Mouse (Mus musculus): Measurements from ENCODE around the gene Shank1. TPM values are rescaled to one million over a fixed set of nuclear protein-coding genes. Genes with fewer than 3 reads are reported as not detected.

Gene Shank1
- polyA plus RNA-seq, 1 experiment from 2014 or later = 0.02 TPM

GRCm38 (mm10) chr7:44310285-44310877, 328 bp downstream of the Shank1 start:
- Histone ChIP-seq H3K9ac (ENCODE audit: low read depth, low read length) (no peak overlapping the region), H3K36me3 (ENCODE audit: control insufficient read depth, insufficient read depth) (no peaks in the 10 kb centered on the region), H3K27me3 (ENCODE audit: control insufficient read depth, insufficient read depth, low read depth, low read length) (peaks cover 47% of the 10 kb centered on the region), H3K4me3 (ENCODE audit: low read depth, low read length) (peak overlapping the region; percentile 21), H3K9me3 (replicated peaks; ENCODE audit: control insufficient read depth, low read length) (no peaks in the 10 kb centered on the region), H3K27ac (ENCODE audit: low read length) (no peak overlapping the region), H3K4me2 (ENCODE audit: low read depth, low read length) (peak overlapping the region; percentile 41), H3K4me1 (ENCODE audit: control insufficient read depth, low read depth, low read length) (peaks cover 5% of the 10 kb centered on the region)
- 2% methylated on average over 37 of the region's 40 CpGs for WGBS (ENCODE audit: insufficient replicate concordance)
- no peak for ATAC-seq (ENCODE audit: low read depth)

DNA sequence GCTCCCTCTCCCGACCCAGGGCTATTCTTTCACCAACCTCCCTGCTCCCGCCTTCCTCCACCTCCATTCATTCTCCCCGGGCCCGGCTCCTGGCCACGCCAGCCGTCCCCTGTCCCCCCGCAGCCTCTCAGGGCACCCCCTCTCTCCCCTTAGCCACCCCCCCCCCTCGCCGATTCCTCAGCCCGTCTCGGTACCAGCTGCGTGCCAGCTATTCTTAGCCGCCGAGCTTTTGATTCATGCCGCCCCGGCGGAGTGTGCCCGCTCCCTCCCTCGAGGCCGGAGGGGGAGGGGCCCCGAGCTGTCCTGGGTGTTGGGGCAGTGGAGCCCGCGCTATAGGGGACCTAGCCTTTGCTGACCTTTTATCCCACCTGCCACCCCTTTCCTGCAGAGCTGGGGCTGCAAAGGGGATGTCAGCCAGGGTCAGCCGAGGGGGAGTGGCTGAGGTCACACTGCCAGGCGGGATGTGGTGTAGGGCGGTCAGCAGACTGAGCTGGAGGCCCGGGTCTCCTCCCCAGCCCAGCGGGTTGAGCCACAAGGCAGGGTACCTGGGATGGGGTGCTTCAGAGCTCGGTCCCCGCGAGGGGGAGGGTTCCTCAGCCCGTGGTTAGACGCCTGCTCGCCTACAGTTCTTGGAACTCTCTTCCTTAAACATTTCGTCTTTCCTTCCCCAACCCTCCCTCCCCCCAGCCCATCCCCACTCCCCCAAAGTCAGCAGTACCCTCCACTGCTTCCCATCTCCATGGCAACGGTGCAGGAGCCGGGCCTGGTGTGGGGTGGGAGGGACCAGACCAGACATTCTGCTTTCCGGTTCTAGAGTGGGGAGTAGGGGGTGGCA, 1.0 kb downstream of the Shank1 start:
- no peak overlapping the region for H3K9ac ChIP-seq (ENCODE audit: low read depth, low read length)
- no peak for ATAC-seq (ENCODE audit: low read depth)
- H3K27me3 ChIP-seq (ENCODE audit: control insufficient read depth, insufficient read depth, low read depth, low read length) = peaks cover 47% of the 10 kb centered on the region

GRCm38 (mm10) chr7:44311713-44312304, 1.8 kb downstream of the Shank1 start:
- Histone ChIP-seq H3K4me3 (ENCODE audit: low read depth, low read length) (no peak overlapping the region), H3K4me1 (ENCODE audit: control insufficient read depth, low read depth, low read length) (no peaks in the 10 kb centered on the region; the same call in none of the 2 replicates), H3K9ac (ENCODE audit: low read depth, low read length) (no peak overlapping the region), H3K27me3 (ENCODE audit: control insufficient read depth, insufficient read depth, low read depth, low read length) (peaks cover 47% of the 10 kb centered on the region), H3K27ac (ENCODE audit: low read length) (no peak overlapping the region), H3K36me3 (ENCODE audit: control insufficient read depth, insufficient read depth) (no peaks in the 10 kb centered on the region), H3K9me3 (replicated peaks; ENCODE audit: control insufficient read depth, low read length) (no peaks in the 10 kb centered on the region), H3K4me2 (ENCODE audit: low read depth, low read length) (no peak overlapping the region)
- 5% methylated on average over 6 of the region's 6 CpGs for WGBS (ENCODE audit: insufficient replicate concordance)
- ATAC-seq (ENCODE audit: low read depth) = no peak

More for the DNA sequence above, 1.0 kb downstream of the Shank1 start:
- 1% methylated on average over 30 of the region's 38 CpGs for WGBS (ENCODE audit: insufficient replicate concordance)
- Histone ChIP-seq H3K27ac (ENCODE audit: low read length) (no peak overlapping the region), H3K36me3 (ENCODE audit: control insufficient read depth, insufficient read depth) (no peaks in the 10 kb centered on the region), H3K4me3 (ENCODE audit: low read depth, low read length) (peak overlapping the region; percentile 21), H3K9me3 (replicated peaks; ENCODE audit: control insufficient read depth, low read length) (no peaks in the 10 kb centered on the region), H3K4me1 (ENCODE audit: control insufficient read depth, low read depth, low read length) (no peaks in the 10 kb centered on the region; the same call in none of the 2 replicates), H3K4me2 (ENCODE audit: low read depth, low read length) (peak overlapping the region; percentile 41; the same call in 1 of the 2 replicates)

DNA sequence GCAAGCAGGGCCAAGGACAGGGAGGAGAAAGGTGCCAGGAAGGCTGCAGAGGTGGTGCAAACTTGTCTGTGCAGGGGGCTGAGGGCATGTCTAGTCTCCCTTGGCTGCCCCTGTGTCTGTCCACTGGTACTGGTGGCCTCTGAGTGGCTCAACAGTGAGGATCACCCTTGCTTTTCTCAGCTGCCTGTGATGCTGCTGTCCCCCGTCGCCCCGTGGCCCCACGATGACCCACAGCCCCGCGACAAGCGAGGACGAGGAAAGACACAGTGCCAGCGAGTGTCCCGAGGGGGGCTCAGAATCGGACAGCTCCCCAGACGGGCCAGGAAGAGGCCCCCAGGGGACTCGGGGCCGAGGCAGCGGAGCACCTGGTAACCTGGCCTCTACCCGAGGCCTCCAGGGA, 2.4 kb downstream of the Shank1 start:
- ATAC-seq (ENCODE audit: low read depth) = no peak
- no peak overlapping the region for H3K27ac ChIP-seq (ENCODE audit: low read length)
- H3K4me1 ChIP-seq (ENCODE audit: control insufficient read depth, low read depth, low read length) = no peaks in the 10 kb centered on the region; the same call in none of the 2 replicates
- H3K36me3 ChIP-seq (ENCODE audit: control insufficient read depth, insufficient read depth) = no peaks in the 10 kb centered on the region
- 51% methylated on average over 16 of the region's 16 CpGs for WGBS (ENCODE audit: insufficient replicate concordance)
- no peak overlapping the region for H3K4me3 ChIP-seq (ENCODE audit: low read depth, low read length)
- no peaks in the 10 kb centered on the region for H3K9me3 ChIP-seq (replicated peaks; ENCODE audit: control insufficient read depth, low read length)
- no peak overlapping the region for H3K9ac ChIP-seq (ENCODE audit: low read depth, low read length)
- peaks cover 47% of the 10 kb centered on the region for H3K27me3 ChIP-seq (ENCODE audit: control insufficient read depth, insufficient read depth, low read depth, low read length)
- H3K4me2 ChIP-seq (ENCODE audit: low read depth, low read length) = no peak overlapping the region

- H3K9me3 ChIP-seq (replicated peaks; ENCODE audit: control insufficient read depth, low read length) = no peaks in the 10 kb centered on the region
- H3K4me1 ChIP-seq (ENCODE audit: control insufficient read depth, low read depth, low read length) = no peaks in the 10 kb centered on the region
- no peak for ATAC-seq (ENCODE audit: low read depth)
- no peak overlapping the region for H3K4me3 ChIP-seq (ENCODE audit: low read depth, low read length)
- H3K27ac ChIP-seq (ENCODE audit: low read length) = no peak overlapping the region
- no peaks in the 10 kb centered on the region for H3K36me3 ChIP-seq (ENCODE audit: control insufficient read depth, insufficient read depth)
- H3K4me2 ChIP-seq (ENCODE audit: low read depth, low read length) = no peak overlapping the region
- no peaks in the 10 kb centered on the region; the same call in 1 of the 2 replicates for H3K27me3 ChIP-seq (ENCODE audit: control insufficient read depth, insufficient read depth, low read depth, low read length)
- 17% methylated on average over 4 of the region's 4 CpGs for WGBS (ENCODE audit: insufficient replicate concordance)
- H3K9ac ChIP-seq (ENCODE audit: low read depth, low read length) = no peak overlapping the region
Measured at GRCm38 (mm10) chr7:44317913-44318312, 7.9 kb downstream of the Shank1 start.

- ATAC-seq (ENCODE audit: low read depth) = no peak
- H3K9me3 ChIP-seq (replicated peaks; ENCODE audit: control insufficient read depth, low read length) = no peaks in the 10 kb centered on the region
- no peaks in the 10 kb centered on the region for H3K36me3 ChIP-seq (ENCODE audit: control insufficient read depth, insufficient read depth)
- H3K27ac ChIP-seq (ENCODE audit: low read length) = no peak overlapping the region
- H3K9ac ChIP-seq (ENCODE audit: low read depth, low read length) = no peak overlapping the region
- WGBS (ENCODE audit: insufficient replicate concordance) = 35% methylated on average over 8 of the region's 8 CpGs
- H3K4me3 ChIP-seq (ENCODE audit: low read depth, low read length) = no peak overlapping the region
- no peak overlapping the region for H3K4me2 ChIP-seq (ENCODE audit: low read depth, low read length)
- H3K4me1 ChIP-seq (ENCODE audit: control insufficient read depth, low read depth, low read length) = no peaks in the 10 kb centered on the region
- H3K27me3 ChIP-seq (ENCODE audit: control insufficient read depth, insufficient read depth, low read depth, low read length) = peaks cover 2% of the 10 kb centered on the region; the same call in 1 of the 2 replicates
Measured at GRCm38 (mm10) chr7:44320886-44321285, 10.8 kb downstream of the Shank1 start.

- Histone ChIP-seq H3K4me2 (ENCODE audit: low read depth, low read length) (no peak overlapping the region), H3K36me3 (ENCODE audit: control insufficient read depth, insufficient read depth) (no peaks in the 10 kb centered on the region), H3K27me3 (ENCODE audit: control insufficient read depth, insufficient read depth, low read depth, low read length) (peaks cover 2% of the 10 kb centered on the region; the same call in 1 of the 2 replicates), H3K9me3 (replicated peaks; ENCODE audit: control insufficient read depth, low read length) (no peaks in the 10 kb centered on the region), H3K27ac (ENCODE audit: low read length) (no peak overlapping the region), H3K4me1 (ENCODE audit: control insufficient read depth, low read depth, low read length) (no peaks in the 10 kb centered on the region), H3K9ac (ENCODE audit: low read depth, low read length) (no peak overlapping the region), H3K4me3 (ENCODE audit: low read depth, low read length) (no peak overlapping the region)
- 51% methylated on average over 1 of the region's 1 CpGs for WGBS (ENCODE audit: insufficient replicate concordance)
- ATAC-seq (ENCODE audit: low read depth) = no peak
Measured at GRCm38 (mm10) chr7:44322290-44322689, 12.2 kb downstream of the Shank1 start.

DNA sequence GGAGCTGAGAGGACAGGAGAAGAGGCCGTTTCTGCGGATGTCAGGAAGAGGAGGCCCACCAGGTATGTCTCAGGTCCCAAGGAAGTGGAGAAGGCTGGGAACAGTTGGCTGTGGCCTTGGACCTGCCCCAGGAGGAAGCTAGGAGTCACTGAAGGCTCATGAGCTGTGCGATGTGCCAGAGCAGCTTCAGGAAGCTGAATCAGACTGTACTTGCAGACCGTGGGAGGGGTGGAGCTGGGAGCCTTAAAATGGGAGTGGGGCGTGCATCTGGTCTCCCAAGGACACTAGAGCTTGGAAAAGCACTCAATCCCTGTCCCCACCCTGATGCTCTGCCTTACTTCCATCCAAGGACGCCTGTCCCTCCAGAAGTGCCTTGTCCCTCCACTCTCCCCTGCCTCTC, 16.6 kb downstream of the Shank1 start:
- peaks cover 2% of the 10 kb centered on the region; the same call in 1 of the 2 replicates for H3K27me3 ChIP-seq (ENCODE audit: control insufficient read depth, insufficient read depth, low read depth, low read length)
- H3K27ac ChIP-seq (ENCODE audit: low read length) = no peak overlapping the region
- no peak overlapping the region for H3K4me2 ChIP-seq (ENCODE audit: low read depth, low read length)
- H3K9ac ChIP-seq (ENCODE audit: low read depth, low read length) = no peak overlapping the region
- H3K4me1 ChIP-seq (ENCODE audit: control insufficient read depth, low read depth, low read length) = no peaks in the 10 kb centered on the region
- 27% methylated on average over 6 of the region's 6 CpGs for WGBS (ENCODE audit: insufficient replicate concordance)
- ATAC-seq (ENCODE audit: low read depth) = no peak
- no peak overlapping the region for H3K4me3 ChIP-seq (ENCODE audit: low read depth, low read length)
- no peaks in the 10 kb centered on the region for H3K9me3 ChIP-seq (replicated peaks; ENCODE audit: control insufficient read depth, low read length)
- no peaks in the 10 kb centered on the region for H3K36me3 ChIP-seq (ENCODE audit: control insufficient read depth, insufficient read depth)

- peaks cover 34% of the 10 kb centered on the region for H3K27me3 ChIP-seq (ENCODE audit: control insufficient read depth, insufficient read depth, low read depth, low read length)
Measured at GRCm38 (mm10) chr7:44332336-44332735, 22.3 kb downstream of the Shank1 start.

More at GRCm38 (mm10) chr7:44332336-44332735, 22.3 kb downstream of the Shank1 start:
- Histone ChIP-seq H3K4me1 (ENCODE audit: control insufficient read depth, low read depth, low read length) (no peaks in the 10 kb centered on the region), H3K4me2 (ENCODE audit: low read depth, low read length) (no peak overlapping the region), H3K9ac (ENCODE audit: low read depth, low read length) (no peak overlapping the region), H3K9me3 (replicated peaks; ENCODE audit: control insufficient read depth, low read length) (no peaks in the 10 kb centered on the region), H3K36me3 (ENCODE audit: control insufficient read depth, insufficient read depth) (no peaks in the 10 kb centered on the region), H3K4me3 (ENCODE audit: low read depth, low read length) (no peak overlapping the region), H3K27ac (ENCODE audit: low read length) (no peak overlapping the region)
- no peak for ATAC-seq (ENCODE audit: low read depth)
- 30% methylated on average over 3 of the region's 3 CpGs for WGBS (ENCODE audit: insufficient replicate concordance)

Measured in liver, embryonic 16.5 days (tissue).